Mouse (Mus musculus) intestine, embryonic 14.5 days (tissue): Measurements from ENCODE around the gene Flnc. TPM values are rescaled to one million over a fixed set of nuclear protein-coding genes. Genes with fewer than 3 reads are reported as not detected.
"Not testable (repeated sequence)": the region's sequence is repeated elsewhere in the genome, so short reads cannot be mapped to it uniquely, and the experiment has no call there.

Experiments used
- ATAC-seq: fragments of 200-750 bp; cut with Nextera tagmentation; replicated peaks from 2 replicates; pipeline ENCODE4 v1.8.0; 2017; ENCODE audit warnings: low read depth, moderate number of reproducible peaks, moderate TSS enrichment, moderate library complexity; ENCODE audit not compliant: low FRiP score, low TSS enrichment
- DNase-seq: peaks from one replicate; pipeline ENCODE4 v3.0.0-alpha.2; 2018; ENCODE audit warnings: low spot score
- H3K27ac ChIP-seq: fragments of 300-500 bp; sonication (generic); 2 replicates; pipeline ENCODE4 v1.5.1; 2014; ENCODE audit warnings: low read depth, mild to moderate bottlenecking, control low read depth
- H3K27me3 ChIP-seq: fragments of 300-500 bp; sonication (generic); replicated peaks from 2 replicates; pipeline ENCODE4 v1.6.1; 2014; ENCODE audit warnings: low read length, control low read depth; ENCODE audit not compliant: control insufficient read depth, insufficient read depth
- H3K36me3 ChIP-seq: fragments of 300-500 bp; sonication (generic); 2 replicates; pipeline ENCODE4 v1.6.1; 2014; ENCODE audit warnings: low read length, control low read depth; ENCODE audit not compliant: control insufficient read depth, insufficient read depth
- H3K4me1 ChIP-seq: fragments of 300-500 bp; sonication (generic); replicated peaks from 2 replicates; pipeline ENCODE4 v1.6.1; 2014; ENCODE audit warnings: low read length, control low read depth, mixed read lengths; ENCODE audit not compliant: control insufficient read depth, insufficient read depth
- H3K4me2 ChIP-seq: fragments of 300-500 bp; sonication (generic); 2 replicates; pipeline ENCODE4 v1.6.1; 2014; ENCODE audit warnings: low read length
- H3K4me3 ChIP-seq: fragments of 300-500 bp; sonication (generic); 2 replicates; pipeline ENCODE4 v1.5.1; 2014; ENCODE audit warnings: low read depth, low read length, control low read depth, mixed read lengths
- H3K9ac ChIP-seq: fragments of 300-500 bp; sonication (generic); 2 replicates; pipeline ENCODE4 v1.6.1; 2014; ENCODE audit warnings: mild to moderate bottlenecking, low read length
- H3K9me3 ChIP-seq: fragments of 300-500 bp; sonication (generic); 2 replicates; pipeline ENCODE4 v1.6.1; 2016; ENCODE audit warnings: low read length, control low read depth; ENCODE audit not compliant: control insufficient read depth
- WGBS: fragments of 180-500 bp; shearing (Covaris S2); extraction: QIAGEN DNeasy Blood & Tissue Kit; methylation state at CpG from one replicate; pipeline ENCODE4 v1.1.7; 2014; 5-methylcytosine and 5-hydroxymethylcytosine counted together
- polyA plus RNA-seq: library from polyadenylated mRNA; unstranded; fragments of >200 nt; fragmentation: Nextera tagmentation; extraction: Ambion mirVana; gene quantifications from 2 replicates; pipeline ENCODE4 v1.2.1, GENCODE M21; 2014

Flnc gene
- polyA plus RNA-seq = 14.7 and 15.8 TPM in 2 replicates

DNA sequence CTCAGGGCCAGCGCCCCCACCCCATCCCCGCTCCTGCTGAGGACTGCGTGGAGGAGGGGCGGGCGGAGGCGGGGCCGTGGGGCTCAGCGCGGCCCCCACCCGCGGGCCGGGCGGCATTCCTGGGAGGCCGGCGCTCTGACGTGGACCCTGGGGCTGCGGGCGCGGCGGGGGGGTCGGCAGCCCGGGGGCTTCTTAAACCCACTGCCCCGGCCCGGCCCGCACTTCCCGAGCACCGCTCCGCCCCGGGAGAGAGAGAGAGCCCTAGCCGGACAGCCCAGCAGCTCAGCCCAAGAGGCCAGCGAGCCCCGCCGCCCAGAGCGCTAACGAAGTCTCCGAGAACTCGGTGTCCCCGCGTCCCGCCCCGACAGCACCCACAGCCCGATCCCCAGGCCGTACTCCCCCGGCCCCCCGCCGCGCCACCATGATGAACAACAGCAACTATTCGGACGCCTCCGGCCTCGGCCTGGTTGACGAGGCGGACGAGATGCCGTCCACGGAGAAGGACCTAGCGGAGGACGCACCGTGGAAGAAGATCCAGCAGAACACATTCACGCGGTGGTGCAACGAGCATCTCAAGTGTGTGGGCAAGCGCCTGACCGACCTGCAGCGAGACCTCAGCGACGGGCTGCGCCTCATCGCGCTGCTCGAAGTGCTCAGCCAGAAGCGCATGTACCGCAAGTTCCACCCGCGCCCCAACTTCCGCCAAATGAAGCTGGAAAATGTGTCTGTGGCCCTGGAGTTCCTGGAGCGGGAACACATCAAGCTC is at the start of gene Flnc:
Flnc (plus strand) TSS at position 219 of the 766 bp plus-strand sequence.
- peak within 1 kb of the TSS; percentile 90 for H3K27ac ChIP-seq
- WGBS = under 1% methylated on average over 70 of the region's 77 CpGs
- ATAC-seq (peak; percentile 38; the same call in 1 of the 2 replicates), DNase-seq (peak; percentile 81)
- peak within 1 kb of the TSS; percentile 74 for H3K4me2 ChIP-seq
- peaks cover 3% of the 10 kb centered on the region; the same call in 1 of the 2 replicates for H3K27me3 ChIP-seq
- H3K36me3 ChIP-seq = peaks cover 8% of the 10 kb centered on the region
- peaks cover 25% of the 10 kb centered on the region for H3K4me1 ChIP-seq
- no peaks in the 10 kb centered on the region for H3K9me3 ChIP-seq
- peak within 1 kb of the TSS; percentile 72 for H3K9ac ChIP-seq
- peak within 1 kb of the TSS; percentile 62 for H3K4me3 ChIP-seq

DNA sequence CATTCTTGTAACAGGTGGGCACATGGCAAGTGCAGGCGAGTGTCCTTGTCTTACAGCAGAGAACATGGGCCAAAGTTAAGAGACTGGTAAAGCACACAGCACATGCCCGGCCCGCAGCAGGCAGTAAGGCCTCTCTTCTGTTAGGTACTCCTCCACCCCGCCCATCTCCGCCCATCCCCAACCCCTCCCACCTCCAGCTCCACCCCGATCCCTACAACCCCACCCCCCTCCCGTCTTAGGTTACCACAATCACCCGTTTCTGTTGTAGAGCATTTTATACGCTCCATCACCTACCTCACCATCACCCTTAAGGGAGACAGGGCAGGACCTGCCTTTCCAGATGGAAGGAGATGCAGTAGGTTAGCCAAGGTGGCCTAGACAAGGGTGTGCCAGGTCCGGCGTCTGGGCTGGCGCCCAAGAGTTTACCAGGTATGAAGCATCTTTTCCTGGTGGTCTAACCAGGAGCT is 45.0 kb upstream of the Flnc start, which contains the start of gene Opn1sw:
Opn1sw (minus strand) TSS at position 417 of the 467 bp plus-strand sequence.
- Histone ChIP-seq H3K9ac (0 out of 2 replicates have a peak within 1 kb of the TSS, but pooled peaks have one; percentile 10), H3K27me3 (0 out of 2 replicates have a peak, but pooled peaks cover 4% of the 10 kb centered on the region), H3K27ac (no peak within 1 kb of the TSS), H3K4me3 (peak within 1 kb of the TSS; percentile 34), H3K9me3 (no peaks in the 10 kb centered on the region), H3K36me3 (no peaks in the 10 kb centered on the region), H3K4me1 (peaks cover 4% of the 10 kb centered on the region; the same call in 1 of the 2 replicates), H3K4me2 (peak within 1 kb of the TSS; percentile 51)
- ATAC-seq (peak; percentile 61), DNase-seq (no peak)
- WGBS = 5% methylated on average over 12 of the region's 12 CpGs

DNA sequence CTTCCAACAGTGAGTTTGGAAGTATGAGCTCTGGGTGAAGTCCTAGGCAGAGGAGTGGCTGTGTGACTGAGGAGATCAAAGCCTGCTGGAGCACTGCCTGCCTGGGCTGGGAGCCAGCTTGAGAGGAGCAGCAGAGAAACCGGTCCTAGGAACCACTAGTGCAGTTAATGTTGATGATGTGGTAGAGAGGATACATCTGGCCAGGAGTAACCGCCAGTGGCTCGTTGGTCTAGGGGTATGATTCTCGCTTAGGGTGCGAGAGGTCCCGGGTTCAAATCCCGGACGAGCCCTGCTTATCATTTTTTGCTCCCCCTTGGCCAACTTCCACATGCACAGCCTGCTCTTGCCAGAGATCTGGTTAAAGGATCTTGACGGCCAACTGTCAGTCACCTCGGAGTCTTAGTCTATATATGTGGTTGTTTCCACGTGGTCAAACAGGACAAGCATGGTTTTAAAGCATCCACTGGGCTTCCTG is 44.4 kb upstream of the Flnc start:
- Histone ChIP-seq H3K9me3 (no peaks in the 10 kb centered on the region), H3K4me2 (peak overlapping the region; percentile 51), H3K4me1 (peaks cover 4% of the 10 kb centered on the region; the same call in 1 of the 2 replicates), H3K36me3 (no peaks in the 10 kb centered on the region), H3K9ac (no peak overlapping the region), H3K27ac (no peak overlapping the region), H3K27me3 (0 out of 2 replicates have a peak, but pooled peaks cover 4% of the 10 kb centered on the region), H3K4me3 (peak overlapping the region; percentile 34)
- ATAC-seq (peak; percentile 90), DNase-seq (peak; percentile 91)
- 14% methylated on average over 11 of the region's 11 CpGs for WGBS

DNA sequence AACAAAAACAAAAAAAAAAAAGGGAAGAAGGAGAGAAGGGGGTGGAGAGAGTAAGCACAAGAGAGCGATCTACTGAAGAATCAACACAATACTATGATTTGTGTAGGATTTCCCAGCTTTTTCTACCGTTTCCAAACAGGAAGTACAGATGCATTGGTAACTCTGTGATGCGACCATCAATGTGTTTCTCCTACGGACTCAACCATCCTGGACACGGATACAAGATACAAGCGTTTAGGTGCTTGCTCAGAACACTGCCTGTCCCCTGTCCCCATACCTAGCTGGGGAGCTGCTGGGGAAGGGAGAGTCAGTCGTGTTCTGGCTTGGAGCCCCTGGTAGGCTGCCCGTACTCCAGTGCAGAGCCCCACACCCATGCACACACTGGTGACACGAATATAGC is 43.6 kb upstream of the Flnc start:
- 54% methylated on average over 9 of the region's 9 CpGs for WGBS
- Histone ChIP-seq H3K4me2 (no peak overlapping the region), H3K9me3 (no peaks in the 10 kb centered on the region), H3K4me1 (peaks cover 4% of the 10 kb centered on the region; the same call in 1 of the 2 replicates), H3K4me3 (no peak overlapping the region), H3K27ac (no peak overlapping the region), H3K36me3 (no peaks in the 10 kb centered on the region), H3K27me3 (peaks cover 9% of the 10 kb centered on the region; the same call in 1 of the 2 replicates), H3K9ac (no peak overlapping the region)
- DNase-seq (no peak), ATAC-seq (no peak)

DNA sequence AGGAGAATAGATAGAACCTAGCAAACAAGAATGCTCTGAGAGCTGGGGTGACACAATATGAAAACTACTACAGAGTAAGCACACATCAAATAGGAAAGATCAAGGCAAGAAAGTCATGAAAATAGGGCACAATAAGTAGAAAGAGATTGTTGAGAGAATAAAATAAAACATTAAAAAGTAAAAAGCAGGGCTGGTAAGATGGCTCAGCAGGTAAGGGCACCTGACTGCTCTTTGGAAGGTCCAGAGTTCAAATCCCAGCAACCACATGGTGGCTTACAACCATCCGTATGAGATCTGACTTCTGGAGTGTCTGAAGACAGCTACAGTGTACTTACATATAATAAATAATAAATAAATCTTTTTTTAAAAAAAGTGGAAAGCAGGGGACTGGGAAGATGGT is 42.6 kb upstream of the Flnc start:
- ATAC-seq, H3K27ac ChIP-seq, H3K4me3 ChIP-seq, H3K4me1 ChIP-seq, H3K36me3 ChIP-seq, H3K9ac ChIP-seq, H3K9me3 ChIP-seq, DNase-seq, H3K4me2 ChIP-seq: not testable (repeated sequence)
- H3K27me3 ChIP-seq = peaks cover 16% of the 10 kb centered on the region; the same call in 1 of the 2 replicates
- WGBS = 79% methylated on average over 1 of the region's 1 CpGs

DNA sequence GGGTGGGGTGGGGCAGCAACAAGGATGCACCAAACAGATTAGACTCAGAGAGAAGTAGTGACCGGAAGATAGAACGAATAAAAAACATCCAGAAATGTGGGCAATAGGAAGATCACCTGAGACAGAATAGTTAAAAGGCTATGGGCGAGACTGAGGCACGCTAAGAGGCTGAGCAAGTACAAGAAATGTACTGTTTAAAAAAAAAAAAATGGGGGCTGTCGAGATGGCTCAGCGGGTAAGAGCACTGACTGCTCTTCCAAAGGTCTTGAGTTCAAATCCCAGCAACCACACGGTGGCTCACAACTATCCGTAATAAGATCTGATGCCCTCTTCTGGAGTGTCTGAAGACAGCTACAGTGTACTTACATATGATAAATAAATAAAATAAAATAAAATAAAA is 41.8 kb upstream of the Flnc start:
- 77% methylated on average over 8 of the region's 8 CpGs for WGBS
- DNase-seq, H3K4me1 ChIP-seq, H3K9me3 ChIP-seq, H3K4me3 ChIP-seq, ATAC-seq, H3K27ac ChIP-seq, H3K36me3 ChIP-seq, H3K4me2 ChIP-seq, H3K9ac ChIP-seq: not testable (repeated sequence)
- H3K27me3 ChIP-seq = peaks cover 17% of the 10 kb centered on the region; the same call in 1 of the 2 replicates

DNA sequence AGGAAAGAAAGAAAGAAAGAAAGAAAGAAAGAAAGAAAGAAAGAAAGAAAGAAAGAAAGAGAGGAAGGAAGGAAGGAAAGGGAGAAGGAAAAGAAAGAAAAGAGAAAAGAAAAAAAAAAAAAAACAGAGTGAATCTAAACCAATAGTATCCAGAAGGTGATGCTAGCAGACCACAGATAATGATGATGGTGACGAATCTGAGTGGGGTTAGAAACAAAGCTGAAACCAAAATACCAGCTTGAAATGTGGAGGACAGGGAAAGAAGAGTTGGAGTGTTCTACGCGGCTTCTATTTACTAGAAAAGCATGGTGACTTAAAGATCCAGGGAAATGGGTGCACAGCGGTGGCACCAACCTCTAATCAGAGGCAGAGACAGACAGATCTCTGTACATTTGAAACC is 41.3 kb upstream of the Flnc start:
- Histone ChIP-seq H3K4me1 (peaks cover 10% of the 10 kb centered on the region; the same call in 1 of the 2 replicates), H3K4me2 (no peak overlapping the region), H3K9me3 (no peaks in the 10 kb centered on the region), H3K9ac (no peak overlapping the region), H3K4me3 (no peak overlapping the region), H3K27me3 (peaks cover 17% of the 10 kb centered on the region; the same call in 1 of the 2 replicates), H3K36me3 (no peaks in the 10 kb centered on the region), H3K27ac (no peak overlapping the region)
- DNase-seq (no peak), ATAC-seq (no peak)
- WGBS = 67% methylated on average over 4 of the region's 4 CpGs

DNA sequence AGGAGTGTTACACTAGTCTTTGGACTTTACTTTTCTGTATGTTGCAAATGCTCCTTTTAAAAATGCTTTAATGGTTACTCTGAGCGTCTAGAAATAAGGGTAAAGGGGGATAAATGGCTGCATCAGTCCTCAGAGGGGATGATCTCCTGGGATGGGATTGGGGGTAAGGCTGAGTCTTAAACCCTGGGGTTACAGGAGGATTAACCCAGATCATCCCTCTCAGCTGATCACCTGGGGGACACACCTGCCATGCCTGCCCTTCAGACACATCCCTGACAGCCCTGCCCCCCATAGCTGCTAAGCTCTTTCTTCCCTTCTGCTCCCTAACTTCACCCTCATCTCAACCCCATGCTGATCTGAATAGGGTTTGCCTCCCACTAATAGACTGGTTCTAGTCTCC is 38.8 kb upstream of the Flnc start:
- H3K27ac ChIP-seq = no peak overlapping the region
- 54% methylated on average over 1 of the region's 1 CpGs for WGBS

More for the DNA sequence above, 38.8 kb upstream of the Flnc start:
- Histone ChIP-seq H3K9me3 (no peaks in the 10 kb centered on the region), H3K36me3 (no peaks in the 10 kb centered on the region), H3K4me1 (peaks cover 14% of the 10 kb centered on the region; the same call in 1 of the 2 replicates), H3K27me3 (peaks cover 17% of the 10 kb centered on the region; the same call in 1 of the 2 replicates), H3K4me3 (no peak overlapping the region), H3K4me2 (no peak overlapping the region), H3K9ac (no peak overlapping the region)
- ATAC-seq (no peak), DNase-seq (no peak)
